Mouse (Mus musculus) MEL (cell line): ENCODE data around the gene Zfp821.

Experiments used
- CHD1 ChIP-seq: IDR thresholded peaks from 2 replicates; pipeline ENCODE4 v1.6.1; 2012; ENCODE audit warnings: low read depth, mild to moderate bottlenecking, inconsistent platforms, low read length, improper control_type of control experiment
- CTCF ChIP-seq, 3 experiments: IDR thresholded peaks in 2 of 3; conservative IDR thresholded peaks in 1 of 3; 2 replicates each; pipeline ENCODE4 v1.5.1; 2011 to 2012; ENCODE audit warnings: low read length in 3 of 3, low read depth in 2 of 3, mild to moderate bottlenecking in 2 of 3, improper control_type of control experiment in 1 of 3, inconsistent platforms in 1 of 3, mixed read lengths in 1 of 3, moderate library complexity in 1 of 3; ENCODE audit not compliant: control insufficient read depth in 1 of 3, insufficient read depth in 1 of 3, poor library complexity in 1 of 3, severe bottlenecking in 1 of 3
- EP300 ChIP-seq, 2 experiments: IDR thresholded peaks; 2 replicates each; pipeline ENCODE4 v1.6.1; 2011; ENCODE audit warnings: improper control_type of control experiment in 2 of 2, low read length in 2 of 2, low read depth in 1 of 2, mild to moderate bottlenecking in 1 of 2
- ETS1 ChIP-seq: IDR thresholded peaks from 2 replicates; pipeline ENCODE4 v1.6.1; 2012; ENCODE audit warnings: low read depth, mild to moderate bottlenecking, inconsistent platforms, low read length, improper control_type of control experiment, moderate library complexity
- HCFC1 ChIP-seq: IDR thresholded peaks from 2 replicates; pipeline ENCODE4 v1.6.1; 2012; ENCODE audit warnings: low read depth, mild to moderate bottlenecking, inconsistent platforms, low read length, improper control_type of control experiment, moderate library complexity
- MAX ChIP-seq: IDR thresholded peaks from 2 replicates; pipeline ENCODE4 v1.6.1; 2011; ENCODE audit warnings: low read length, improper control_type of control experiment
- MEF2A ChIP-seq: IDR thresholded peaks from 2 replicates; pipeline ENCODE4 v1.6.1; 2014; ENCODE audit warnings: low read depth, mild to moderate bottlenecking, inconsistent platforms, low read length, improper control_type of control experiment; ENCODE audit not compliant: poor library complexity, insufficient replicate concordance, severe bottlenecking; ENCODE audit errors: extremely low read depth
- MXI1 ChIP-seq: IDR thresholded peaks from 2 replicates; pipeline ENCODE4 v1.6.1; 2011; ENCODE audit warnings: mild to moderate bottlenecking, low read depth, low read length, improper control_type of control experiment
- MYC ChIP-seq: IDR thresholded peaks from 2 replicates; pipeline ENCODE4 v1.6.1; 2011; ENCODE audit warnings: low read depth, mild to moderate bottlenecking, low read length, improper control_type of control experiment, moderate library complexity
- NRF1 ChIP-seq: IDR thresholded peaks from 2 replicates; pipeline ENCODE4 v1.6.1; 2014; ENCODE audit warnings: low read depth, mild to moderate bottlenecking, inconsistent platforms, low read length, improper control_type of control experiment, moderate library complexity; ENCODE audit not compliant: poor library complexity, insufficient read depth, severe bottlenecking
- POLR2A ChIP-seq, 2 experiments: IDR thresholded peaks; 2 replicates each; pipeline ENCODE4 v1.6.1; 2011 to 2012; ENCODE audit warnings: low read length in 2 of 2, mild to moderate bottlenecking in 2 of 2, control low read depth in 1 of 2, improper control_type of control experiment in 1 of 2, low read depth in 1 of 2, moderate library complexity in 1 of 2; ENCODE audit not compliant: control insufficient read depth in 1 of 2, insufficient read depth in 1 of 2, poor library complexity in 1 of 2
- ZNF384 ChIP-seq: IDR thresholded peaks from 2 replicates; pipeline ENCODE4 v1.6.1; 2012; ENCODE audit warnings: low read depth, mild to moderate bottlenecking, inconsistent platforms, low read length, improper control_type of control experiment

DNA sequence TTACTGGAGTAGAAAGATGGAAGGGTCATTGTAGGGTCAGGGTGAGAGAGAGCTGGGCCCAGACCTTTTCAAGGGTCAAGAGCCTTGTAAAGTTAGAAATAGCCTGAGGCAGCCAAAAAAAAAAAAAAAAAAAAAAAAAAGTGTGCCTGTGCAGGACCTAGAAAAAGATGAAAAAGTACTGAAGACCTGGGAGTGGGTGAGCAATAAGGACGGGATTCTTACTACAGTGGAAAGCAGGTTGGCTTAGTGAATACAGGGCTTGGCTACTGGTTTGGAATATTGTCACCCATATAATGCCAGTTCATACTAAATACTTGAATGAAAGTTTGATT lies 32.7 kb downstream of the Zfp821 start:
- no peak for TF ChIP-seq HCFC1
- no peak for TF ChIP-seq MEF2A
- TF ChIP-seq CTCF (IDR thresholded peaks at IDR 0.05 in 2 of 3, conservative IDR thresholded peaks at IDR 0.05 in 1 of 3; ENCODE audit: control insufficient read depth in 1 of 3, insufficient read depth in 1 of 3, low read depth in 2 of 3, low read length in 3 of 3, poor library complexity in 1 of 3, severe bottlenecking in 1 of 3), result no peak
- no peak for TF ChIP-seq POLR2A (IDR thresholded peaks at IDR 0.05; ENCODE audit: control insufficient read depth in 1 of 2, insufficient read depth in 1 of 2, low read depth in 1 of 2, low read length in 2 of 2, poor library complexity in 1 of 2)
- TF ChIP-seq MYC, result no peak
- TF ChIP-seq ZNF384, result peak; percentile 38
- no peak for TF ChIP-seq CHD1
- no peak for TF ChIP-seq EP300 (IDR thresholded peaks at IDR 0.05; ENCODE audit: low read depth in 1 of 2, low read length in 2 of 2)
- no peak for TF ChIP-seq NRF1
- TF ChIP-seq MXI1, result no peak
- no peak for TF ChIP-seq MAX
- TF ChIP-seq ETS1, result no peak
